Mouse (Mus musculus) liver, embryonic 16.5 days (tissue): Measurements from ENCODE around the gene Olfr576. TPM values are rescaled to one million over a fixed set of nuclear protein-coding genes. Genes with fewer than 3 reads are reported as not detected.

ENCODE experiments used
- ATAC-seq: fragments of 200-750 bp; cut with Nextera tagmentation; 2 replicates; pipeline ENCODE4 v1.8.0; 2017; ENCODE audit warnings: low read depth, mild to moderate bottlenecking, moderate number of reproducible peaks, moderate library complexity
- H3K27ac ChIP-seq: fragments of 300-500 bp; sonication (generic); 2 replicates; pipeline ENCODE4 v1.5.1; 2014; ENCODE audit warnings: mild to moderate bottlenecking, low read length
- H3K27me3 ChIP-seq: fragments of 300-500 bp; sonication (generic); 2 replicates; pipeline ENCODE4 v1.6.1; 2014; ENCODE audit warnings: low read depth, low read length, mixed read lengths; ENCODE audit not compliant: control insufficient read depth, insufficient read depth
- H3K36me3 ChIP-seq: fragments of 300-500 bp; sonication (generic); 2 replicates; pipeline ENCODE4 v1.6.1; 2014; ENCODE audit warnings: mild to moderate bottlenecking; ENCODE audit not compliant: control insufficient read depth, insufficient read depth
- H3K4me1 ChIP-seq: fragments of 300-500 bp; sonication (generic); 2 replicates; pipeline ENCODE4 v1.6.1; 2014; ENCODE audit warnings: low read depth, low read length, mixed read lengths; ENCODE audit not compliant: control insufficient read depth
- H3K4me2 ChIP-seq: fragments of 300-500 bp; sonication (generic); 2 replicates; pipeline ENCODE4 v1.6.1; 2014; ENCODE audit warnings: low read depth, low read length, mixed read lengths
- H3K4me3 ChIP-seq: fragments of 300-500 bp; sonication (generic); 2 replicates; pipeline ENCODE4 v1.5.1; 2014; ENCODE audit warnings: low read depth, mild to moderate bottlenecking, low read length
- H3K9ac ChIP-seq: fragments of 300-500 bp; sonication (generic); 2 replicates; pipeline ENCODE4 v1.6.1; 2014; ENCODE audit warnings: low read depth, low read length
- H3K9me3 ChIP-seq: fragments of 300-500 bp; sonication (generic); replicated peaks from 2 replicates; pipeline ENCODE4 v1.6.1; 2016; ENCODE audit warnings: low read length; ENCODE audit not compliant: control insufficient read depth
- WGBS: fragments of 180-500 bp; shearing (Covaris S2); extraction: QIAGEN DNeasy Blood & Tissue Kit; methylation state at CpG from one replicate; pipeline ENCODE4 v1.1.7; 2014; ENCODE audit not compliant: insufficient replicate concordance; 5-methylcytosine and 5-hydroxymethylcytosine counted together
- polyA plus RNA-seq: library from polyadenylated mRNA; unstranded; fragments of >200 nt; fragmentation: Nextera tagmentation; extraction: Ambion mirVana; gene quantifications from 2 replicates; pipeline ENCODE4 v1.2.1, GENCODE M21; 2015

Gene Olfr576
- polyA plus RNA-seq, 1 experiment from 2014 or later, result not detected

DNA sequence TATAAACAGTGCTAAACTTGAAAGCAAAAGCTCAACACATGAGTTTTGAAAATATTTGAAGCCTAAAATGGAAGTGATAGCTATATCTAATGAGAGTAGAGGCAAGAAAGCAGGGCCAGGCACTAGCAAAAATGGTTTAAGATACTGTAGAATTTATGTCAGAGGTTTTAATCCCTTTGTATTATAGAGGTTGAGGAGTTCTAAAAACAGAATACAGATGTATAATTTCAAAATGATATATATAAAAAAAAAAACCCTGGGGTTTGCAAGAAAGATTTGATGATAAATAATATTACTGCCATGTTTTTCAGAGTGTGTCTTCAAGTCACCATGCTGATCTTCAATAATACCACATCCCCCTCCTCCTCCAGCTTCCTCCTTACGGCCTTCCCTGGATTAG lies 14.3 kb upstream of the Olfr576 start, which contains the start of gene Olfr574:
Gene Olfr574, plus strand, starts transcription at position 301 of the 400 bp plus-strand sequence.
- 62% methylated on average over 1 of the region's 1 CpGs for WGBS
- Histone ChIP-seq H3K4me3 (no peak within 1 kb of the TSS), H3K27ac (no peak within 1 kb of the TSS), H3K4me1 (no peaks in the 10 kb centered on the region), H3K27me3 (no peaks in the 10 kb centered on the region), H3K9ac (no peak within 1 kb of the TSS), H3K36me3 (no peaks in the 10 kb centered on the region), H3K9me3 (no peaks in the 10 kb centered on the region), H3K4me2 (no peak within 1 kb of the TSS)
- ATAC-seq, result no peak

DNA sequence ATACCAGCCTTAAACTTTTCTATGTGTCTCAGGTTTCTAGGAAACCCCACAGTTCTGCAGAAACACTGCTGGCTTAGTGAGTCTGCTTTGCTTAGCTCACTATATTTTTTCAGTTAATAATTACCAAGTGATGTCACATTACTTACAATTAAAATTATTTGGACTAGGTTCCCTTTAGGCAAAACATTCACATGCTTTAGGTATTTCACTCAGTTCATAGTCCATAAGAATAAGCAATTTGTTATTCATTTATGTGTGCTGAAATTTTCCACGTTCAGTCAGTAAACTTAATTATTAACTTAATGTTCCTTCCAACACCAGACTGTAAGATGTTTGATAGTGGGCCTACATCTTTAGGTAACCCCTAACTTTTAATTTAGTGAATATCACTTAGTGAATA lies 11.7 kb upstream of the Olfr576 start:
- WGBS, result 52% methylated on average over 1 of the region's 1 CpGs
- no peak for ATAC-seq

DNA sequence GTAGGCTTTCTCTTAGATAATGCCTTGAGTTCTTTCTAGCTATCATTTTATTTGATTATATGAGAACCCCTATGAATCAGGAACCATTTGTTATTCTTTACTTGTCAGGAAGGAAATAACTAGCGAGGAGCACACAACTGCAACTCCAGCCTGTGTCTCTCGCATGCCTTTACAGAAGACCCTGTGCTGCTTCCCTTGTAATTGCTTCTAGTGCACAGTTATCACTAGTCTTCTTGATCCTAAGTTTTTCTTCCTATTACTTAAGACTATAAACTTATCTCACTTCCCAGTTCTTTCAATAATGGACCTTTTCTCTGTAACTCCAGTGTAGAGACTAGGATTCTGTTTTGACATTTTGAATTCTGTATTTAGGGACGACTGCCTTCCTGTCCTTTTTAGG lies 4.3 kb upstream of the Olfr576 start:
- Histone ChIP-seq H3K9ac (no peak overlapping the region), H3K4me3 (no peak overlapping the region), H3K4me1 (no peaks in the 10 kb centered on the region), H3K4me2 (no peak overlapping the region), H3K27me3 (no peaks in the 10 kb centered on the region), H3K36me3 (no peaks in the 10 kb centered on the region), H3K9me3 (no peaks in the 10 kb centered on the region), H3K27ac (peak overlapping the region; percentile 57)
- WGBS, result 53% methylated on average over 3 of the region's 3 CpGs
- peak; percentile 52; the same call in 1 of the 2 replicates for ATAC-seq

More for the DNA sequence above, 11.7 kb upstream of the Olfr576 start:
- Histone ChIP-seq H3K36me3 (no peaks in the 10 kb centered on the region), H3K9ac (no peak overlapping the region), H3K27ac (no peak overlapping the region), H3K9me3 (no peaks in the 10 kb centered on the region), H3K4me2 (no peak overlapping the region), H3K27me3 (no peaks in the 10 kb centered on the region), H3K4me1 (no peaks in the 10 kb centered on the region), H3K4me3 (no peak overlapping the region)

- Histone ChIP-seq H3K9me3 (no peaks in the 10 kb centered on the region), H3K4me1 (no peaks in the 10 kb centered on the region), H3K4me2 (no peak within 1 kb of the TSS), H3K9ac (no peak within 1 kb of the TSS), H3K4me3 (no peak within 1 kb of the TSS), H3K27me3 (no peaks in the 10 kb centered on the region), H3K36me3 (no peaks in the 10 kb centered on the region), H3K27ac (peak within 1 kb of the TSS; percentile 57)
- 7% methylated on average over 1 of the region's 1 CpGs for WGBS
- ATAC-seq, result peak; percentile 94
These were observed 3.9 kb upstream of the Olfr576 start, which contains the start of gene Olfr575 for GRCm38 (mm10) chr7:102958593-102958992. Olfr575 (minus strand) TSS chr7:102958775.

- no peak overlapping the region for H3K27ac ChIP-seq
- H3K36me3 ChIP-seq, result no peaks in the 10 kb centered on the region
- no peak overlapping the region for H3K4me2 ChIP-seq
- WGBS, result 13% methylated on average over 1 of the region's 1 CpGs
- no peak overlapping the region for H3K4me3 ChIP-seq
- no peaks in the 10 kb centered on the region for H3K4me1 ChIP-seq
- no peaks in the 10 kb centered on the region for H3K9me3 ChIP-seq
- no peaks in the 10 kb centered on the region for H3K27me3 ChIP-seq
- ATAC-seq, result no peak
- H3K9ac ChIP-seq, result no peak overlapping the region
These were observed 11.9 kb downstream of the Olfr576 start for GRCm38 (mm10) chr7:102974399-102974798.

- no peaks in the 10 kb centered on the region for H3K9me3 ChIP-seq
- ATAC-seq, result no peak
- no peaks in the 10 kb centered on the region for H3K36me3 ChIP-seq
- H3K4me1 ChIP-seq, result no peaks in the 10 kb centered on the region
- no peaks in the 10 kb centered on the region for H3K27me3 ChIP-seq
- H3K4me3 ChIP-seq, result no peak within 1 kb of the TSS
- no peak within 1 kb of the TSS for H3K4me2 ChIP-seq
- no peak within 1 kb of the TSS for H3K27ac ChIP-seq
- no peak within 1 kb of the TSS for H3K9ac ChIP-seq
- 69% methylated on average over 2 of the region's 2 CpGs for WGBS
These were observed 13.4 kb downstream of the Olfr576 start, which contains the start of gene Olfr577 for GRCm38 (mm10) chr7:102975843-102976242. Olfr577 (minus strand) TSS chr7:102975943.

DNA sequence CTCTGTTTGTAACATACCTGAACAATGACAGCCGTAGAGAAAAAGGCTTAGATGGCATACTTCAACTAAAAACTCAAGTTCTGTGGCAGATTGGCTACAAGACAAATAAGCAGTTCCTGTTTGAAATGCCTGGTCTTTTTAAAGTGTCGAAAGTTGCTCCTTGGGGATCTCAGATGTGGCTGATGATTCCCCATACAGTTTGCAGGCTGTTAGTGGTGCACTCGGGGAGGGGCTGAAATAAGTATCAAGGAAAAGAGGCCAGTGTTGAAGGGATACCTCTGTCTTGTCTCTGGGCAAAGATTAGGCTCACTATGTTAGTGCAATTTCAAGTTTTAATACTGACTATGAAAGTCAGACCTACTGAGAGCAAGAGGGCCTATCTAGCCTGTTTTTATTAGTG lies 26.8 kb downstream of the Olfr576 start, which contains the start of gene Olfr578:
Gene Olfr578, minus strand, starts transcription at position 101 of the 400 bp plus-strand sequence.
- Histone ChIP-seq H3K27me3 (no peaks in the 10 kb centered on the region), H3K9me3 (no peaks in the 10 kb centered on the region), H3K36me3 (no peaks in the 10 kb centered on the region), H3K9ac (no peak within 1 kb of the TSS), H3K4me1 (no peaks in the 10 kb centered on the region), H3K4me2 (no peak within 1 kb of the TSS), H3K4me3 (no peak within 1 kb of the TSS), H3K27ac (no peak within 1 kb of the TSS)
- ATAC-seq, result no peak
- 52% methylated on average over 3 of the region's 3 CpGs for WGBS

Other genes starting within 250 kb of the Olfr576 start
- not detected in 2 replicates for gene Olfr33, start 243.6 kb upstream of the Olfr576 start, polyA plus RNA-seq
- gene Olfr559, start 235.2 kb upstream of the Olfr576 start, polyA plus RNA-seq, result not detected in 2 replicates
- gene Olfr560, start 203.3 kb upstream of the Olfr576 start, polyA plus RNA-seq, result not detected in 2 replicates
- 0.02 and 0.04 TPM in 2 replicates for gene Olfr78, start 203.2 kb upstream of the Olfr576 start, polyA plus RNA-seq
- gene Olfr561, start 191.4 kb upstream of the Olfr576 start, polyA plus RNA-seq, result not detected in 2 replicates
- gene Olfr564, start 159.2 kb upstream of the Olfr576 start, polyA plus RNA-seq, result not detected in 2 replicates
- not detected in 2 replicates for gene Olfr566, start 103.9 kb upstream of the Olfr576 start, polyA plus RNA-seq
- not detected in 2 replicates for gene Olfr568, start 85.5 kb upstream of the Olfr576 start, polyA plus RNA-seq
- not detected in 2 replicates for gene Olfr569, start 71.8 kb upstream of the Olfr576 start, polyA plus RNA-seq
- not detected in 2 replicates for gene Olfr570, start 68.1 kb upstream of the Olfr576 start, polyA plus RNA-seq
- not detected in 2 replicates for gene Olfr571, start 45.1 kb upstream of the Olfr576 start, polyA plus RNA-seq
- not detected in 2 replicates for gene Olfr572, start 38.3 kb upstream of the Olfr576 start, polyA plus RNA-seq
- gene Olfr573-ps1, start 20.1 kb upstream of the Olfr576 start, polyA plus RNA-seq, result not detected in 2 replicates
- gene Olfr574, start 14.2 kb upstream of the Olfr576 start, polyA plus RNA-seq, result not detected in 2 replicates
- gene Olfr575, start 3.9 kb upstream of the Olfr576 start, polyA plus RNA-seq, result not detected in 2 replicates
- not detected in 2 replicates for gene Olfr577, start 13.3 kb downstream of the Olfr576 start, polyA plus RNA-seq
- gene Olfr578, start 26.7 kb downstream of the Olfr576 start, polyA plus RNA-seq, result not detected in 2 replicates
- not detected in 2 replicates for gene Olfr582, start 75.4 kb downstream of the Olfr576 start, polyA plus RNA-seq
- not detected in 2 replicates for gene Olfr583, start 88.6 kb downstream of the Olfr576 start, polyA plus RNA-seq
- not detected in 2 replicates for gene Olfr584, start 119.2 kb downstream of the Olfr576 start, polyA plus RNA-seq
- not detected in 2 replicates for gene Olfr585, start 135.1 kb downstream of the Olfr576 start, polyA plus RNA-seq
- not detected in 2 replicates for gene Olfr586, start 163.0 kb downstream of the Olfr576 start, polyA plus RNA-seq
- not detected in 2 replicates for gene Olfr588-ps1, start 178.2 kb downstream of the Olfr576 start, polyA plus RNA-seq
- not detected in 2 replicates for gene Olfr589, start 193.7 kb downstream of the Olfr576 start, polyA plus RNA-seq
- not detected in 2 replicates for gene Olfr591, start 215.7 kb downstream of the Olfr576 start, polyA plus RNA-seq
- not detected in 2 replicates for gene Olfr592, start 222.1 kb downstream of the Olfr576 start, polyA plus RNA-seq
- gene Olfr593, start 249.2 kb downstream of the Olfr576 start, polyA plus RNA-seq, result not detected in 2 replicates